Mouse (Mus musculus) midbrain, embryonic 13.5 days (tissue): ENCODE results near the gene Lrrc10b. TPM values are rescaled to one million over a fixed set of nuclear protein-coding genes. Genes with fewer than 3 reads are reported as not detected.

Experiments
- ATAC-seq: fragments of 200-750 bp; cut with Nextera tagmentation; 2 replicates; pipeline ENCODE4 v1.8.0; 2017; ENCODE audit warnings: mild to moderate bottlenecking, moderate TSS enrichment, moderate library complexity
- H3K27ac ChIP-seq: fragments of 300-500 bp; sonication (generic); 2 replicates; pipeline ENCODE4 v1.5.1; 2015; ENCODE audit warnings: inconsistent platforms, mild to moderate bottlenecking, moderate library complexity
- H3K27me3 ChIP-seq: fragments of 300-500 bp; sonication (generic); 2 replicates; pipeline ENCODE4 v1.6.1; 2015; ENCODE audit warnings: mild to moderate bottlenecking, inconsistent platforms
- H3K36me3 ChIP-seq: fragments of 300-500 bp; sonication (generic); 2 replicates; pipeline ENCODE4 v1.6.1; 2015; ENCODE audit warnings: mild to moderate bottlenecking, inconsistent platforms
- H3K4me1 ChIP-seq: fragments of 300-500 bp; sonication (generic); replicated peaks from 2 replicates; pipeline ENCODE4 v1.6.1; 2015; ENCODE audit warnings: inconsistent platforms
- H3K4me2 ChIP-seq: fragments of 300-500 bp; sonication (generic); replicated peaks from 2 replicates; pipeline ENCODE4 v1.6.1; 2015; ENCODE audit warnings: moderate library complexity, mild to moderate bottlenecking, inconsistent platforms
- H3K4me3 ChIP-seq: fragments of 300-500 bp; sonication (generic); replicated peaks from 2 replicates; pipeline ENCODE4 v1.5.1; 2015; ENCODE audit warnings: mild to moderate bottlenecking, inconsistent platforms
- H3K9ac ChIP-seq: fragments of 300-500 bp; sonication (generic); replicated peaks from 2 replicates; pipeline ENCODE4 v1.6.1; 2015; ENCODE audit warnings: mild to moderate bottlenecking, inconsistent platforms
- H3K9me3 ChIP-seq: fragments of 300-500 bp; sonication (generic); 2 replicates; pipeline ENCODE4 v1.6.1; 2016; ENCODE audit warnings: mild to moderate bottlenecking, inconsistent platforms
- WGBS: fragments of 180-500 bp; shearing (Covaris S2); methylation state at CpG from one replicate; pipeline ENCODE4 v1.1.7; 2015; 5-methylcytosine and 5-hydroxymethylcytosine counted together
- polyA plus RNA-seq: library from polyadenylated mRNA; unstranded; fragments of >200 nt; fragmentation: Nextera tagmentation; extraction: Ambion mirVana; gene quantifications from 2 replicates; pipeline ENCODE4 v1.2.1, GENCODE M21; 2015

Gene Lrrc10b
- polyA plus RNA-seq, 1 experiment from 2014 or later = 0.71 TPM

- Histone ChIP-seq H3K4me1 (peaks cover 42% of the 10 kb centered on the region), H3K4me3 (no peak overlapping the region), H3K27me3 (peaks cover 19% of the 10 kb centered on the region; the same call in 1 of the 2 replicates), H3K4me2 (no peak overlapping the region), H3K36me3 (no peaks in the 10 kb centered on the region), H3K9ac (no peak overlapping the region), H3K27ac (no peak overlapping the region), H3K9me3 (no peaks in the 10 kb centered on the region)
- 32% methylated on average over 1 of the region's 1 CpGs for WGBS
- ATAC-seq = no peak
Measured at GRCm38 (mm10) chr19:10424751-10425150, 32.5 kb downstream of the Lrrc10b start.

GRCm38 (mm10) chr19:10421986-10422976, 35.0 kb downstream of the Lrrc10b start:
- peak; percentile 31; the same call in 1 of the 2 replicates for ATAC-seq
- no peak overlapping the region for H3K27ac ChIP-seq
- 2% methylated on average over 53 of the region's 53 CpGs for WGBS
- peak overlapping the region; percentile 51 for H3K4me2 ChIP-seq
- peak overlapping the region; percentile 48 for H3K9ac ChIP-seq
- H3K27me3 ChIP-seq = peaks cover 21% of the 10 kb centered on the region; the same call in 1 of the 2 replicates
- 0 out of 2 replicates have a peak, but pooled peaks cover 7% of the 10 kb centered on the region for H3K36me3 ChIP-seq
- no peaks in the 10 kb centered on the region for H3K9me3 ChIP-seq
- peak overlapping the region; percentile 25 for H3K4me3 ChIP-seq
- peaks cover 41% of the 10 kb centered on the region for H3K4me1 ChIP-seq

GRCm38 (mm10) chr19:10417436-10417835, 39.8 kb downstream of the Lrrc10b start:
- no peak overlapping the region for H3K4me2 ChIP-seq
- H3K27me3 ChIP-seq = 0 out of 2 replicates have a peak, but pooled peaks cover 2% of the 10 kb centered on the region
- H3K9me3 ChIP-seq = no peaks in the 10 kb centered on the region
- H3K27ac ChIP-seq = 0 out of 2 replicates have a peak overlapping the region, but pooled peaks have one; percentile 1
- no peak overlapping the region for H3K4me3 ChIP-seq
- H3K4me1 ChIP-seq = peaks cover 56% of the 10 kb centered on the region
- no peak for ATAC-seq
- no peak overlapping the region for H3K9ac ChIP-seq
- WGBS = 84% methylated on average over 12 of the region's 12 CpGs
- H3K36me3 ChIP-seq = 0 out of 2 replicates have a peak, but pooled peaks cover 7% of the 10 kb centered on the region

GRCm38 (mm10) chr19:10416889-10417288, 40.4 kb downstream of the Lrrc10b start:
- H3K9me3 ChIP-seq = no peaks in the 10 kb centered on the region
- 70% methylated on average over 8 of the region's 8 CpGs for WGBS
- H3K36me3 ChIP-seq = 0 out of 2 replicates have a peak, but pooled peaks cover 7% of the 10 kb centered on the region
- 0 out of 2 replicates have a peak, but pooled peaks cover 2% of the 10 kb centered on the region for H3K27me3 ChIP-seq
- H3K4me2 ChIP-seq = no peak overlapping the region
- ATAC-seq = no peak
- peaks cover 52% of the 10 kb centered on the region for H3K4me1 ChIP-seq
- H3K4me3 ChIP-seq = no peak overlapping the region
- no peak overlapping the region for H3K27ac ChIP-seq
- H3K9ac ChIP-seq = no peak overlapping the region

- Histone ChIP-seq H3K4me1 (peaks cover 53% of the 10 kb centered on the region), H3K4me3 (no peak overlapping the region), H3K27ac (no peak overlapping the region), H3K27me3 (0 out of 2 replicates have a peak, but pooled peaks cover 2% of the 10 kb centered on the region), H3K36me3 (0 out of 2 replicates have a peak, but pooled peaks cover 7% of the 10 kb centered on the region), H3K9me3 (no peaks in the 10 kb centered on the region), H3K4me2 (no peak overlapping the region), H3K9ac (no peak overlapping the region)
- WGBS = 82% methylated on average over 5 of the region's 5 CpGs
- ATAC-seq = no peak
Measured at GRCm38 (mm10) chr19:10415508-10415907, 41.8 kb downstream of the Lrrc10b start.

- 0% methylated on average over 19 of the region's 19 CpGs for WGBS
- H3K27ac ChIP-seq = peak overlapping the region; percentile 74
Measured at GRCm38 (mm10) chr19:10413701-10414242, 43.5 kb downstream of the Lrrc10b start.

More at GRCm38 (mm10) chr19:10413701-10414242, 43.5 kb downstream of the Lrrc10b start:
- H3K4me2 ChIP-seq = peak overlapping the region; percentile 57
- H3K9me3 ChIP-seq = no peaks in the 10 kb centered on the region
- H3K4me3 ChIP-seq = peak overlapping the region; percentile 31
- H3K27me3 ChIP-seq = 0 out of 2 replicates have a peak, but pooled peaks cover 2% of the 10 kb centered on the region
- peaks cover 64% of the 10 kb centered on the region for H3K4me1 ChIP-seq
- 0 out of 2 replicates have a peak, but pooled peaks cover 7% of the 10 kb centered on the region for H3K36me3 ChIP-seq
- H3K9ac ChIP-seq = peak overlapping the region; percentile 49; the same call in 1 of the 2 replicates
- peak; percentile 85 for ATAC-seq

Other genes starting within 250 kb of the Lrrc10b start
- gene Myrf, start 216.7 kb downstream of the Lrrc10b start, polyA plus RNA-seq = 0.58 and 0.77 TPM in 2 replicates
- 5.1 and 5.3 TPM in 2 replicates for gene Dagla, start 152.6 kb downstream of the Lrrc10b start, polyA plus RNA-seq
- 8.2 and 8.8 TPM in 2 replicates for gene Syt7, start 68.4 kb downstream of the Lrrc10b start, polyA plus RNA-seq
- 1.0 and 1.6 TPM in 2 replicates for gene Ppp1r32, start 25.5 kb upstream of the Lrrc10b start, polyA plus RNA-seq
- 56.9 and 57.8 TPM in 2 replicates for gene Cpsf7, start 67.8 kb upstream of the Lrrc10b start, polyA plus RNA-seq
- gene Sdhaf2, start 68.7 kb upstream of the Lrrc10b start, polyA plus RNA-seq = 63.3 and 63.5 TPM in 2 replicates
- 56.1 and 58.6 TPM in 2 replicates for gene Tmem216, start 98.8 kb upstream of the Lrrc10b start, polyA plus RNA-seq
- 17.1 and 18.8 TPM in 2 replicates for gene Cyb561a3, start 119.7 kb upstream of the Lrrc10b start, polyA plus RNA-seq
- gene Tmem138, start 119.9 kb upstream of the Lrrc10b start, polyA plus RNA-seq = 51.3 and 52.2 TPM in 2 replicates
- gene Ddb1, start 147.9 kb upstream of the Lrrc10b start, polyA plus RNA-seq = 297 and 311 TPM in 2 replicates
- gene Tkfc, start 148.2 kb upstream of the Lrrc10b start, polyA plus RNA-seq = 23.5 and 25.9 TPM in 2 replicates
- 0.39 and 0.61 TPM in 2 replicates for gene Vwce, start 176.7 kb upstream of the Lrrc10b start, polyA plus RNA-seq
- gene Pga5, start 220.6 kb upstream of the Lrrc10b start, polyA plus RNA-seq = not detected in 2 replicates
- gene Vps37c, start 231.3 kb upstream of the Lrrc10b start, polyA plus RNA-seq = 33.1 and 35.5 TPM in 2 replicates